Mouse (Mus musculus): Measurements from ENCODE around the gene Ankfn1.

The Ankfn1 gene

GRCm38 (mm10) chr11:89574269-89574838 lies 203.1 kb downstream of the Ankfn1 start:
- DNase-seq, result no peak

- no peak for DNase-seq
Measured at GRCm38 (mm10) chr11:89569391-89570145, 207.9 kb downstream of the Ankfn1 start.

- DNase-seq, result no peak
Measured at GRCm38 (mm10) chr11:89568246-89568645, 209.2 kb downstream of the Ankfn1 start.

- no peak for DNase-seq
Measured at GRCm38 (mm10) chr11:89551441-89551840, 226.0 kb downstream of the Ankfn1 start.

DNA sequence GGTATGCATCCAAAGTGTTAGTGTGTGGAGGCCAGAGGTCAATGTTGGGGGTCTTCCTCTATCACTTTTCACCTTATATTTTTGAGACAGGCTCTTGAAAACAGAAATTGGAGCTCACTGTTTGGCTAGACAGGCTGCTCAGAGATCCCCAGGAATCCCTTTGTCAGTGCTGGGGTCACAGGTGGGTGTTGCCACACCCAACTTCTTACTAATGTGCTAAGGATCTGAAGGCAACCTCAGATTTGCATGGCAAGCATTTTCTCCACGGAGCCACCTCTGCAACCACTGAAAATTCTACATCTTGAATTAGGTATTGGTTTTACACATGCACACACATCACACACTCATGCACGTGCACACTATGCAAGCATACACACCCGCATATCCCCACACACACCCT lies 226.5 kb downstream of the Ankfn1 start:
- DNase-seq, result no peak

- DNase-seq, result no peak
Measured at GRCm38 (mm10) chr11:89548786-89549185, 228.7 kb downstream of the Ankfn1 start.

GRCm38 (mm10) chr11:89546164-89546563 lies 231.3 kb downstream of the Ankfn1 start:
- DNase-seq, result peak; percentile 38 to 61

DNA sequence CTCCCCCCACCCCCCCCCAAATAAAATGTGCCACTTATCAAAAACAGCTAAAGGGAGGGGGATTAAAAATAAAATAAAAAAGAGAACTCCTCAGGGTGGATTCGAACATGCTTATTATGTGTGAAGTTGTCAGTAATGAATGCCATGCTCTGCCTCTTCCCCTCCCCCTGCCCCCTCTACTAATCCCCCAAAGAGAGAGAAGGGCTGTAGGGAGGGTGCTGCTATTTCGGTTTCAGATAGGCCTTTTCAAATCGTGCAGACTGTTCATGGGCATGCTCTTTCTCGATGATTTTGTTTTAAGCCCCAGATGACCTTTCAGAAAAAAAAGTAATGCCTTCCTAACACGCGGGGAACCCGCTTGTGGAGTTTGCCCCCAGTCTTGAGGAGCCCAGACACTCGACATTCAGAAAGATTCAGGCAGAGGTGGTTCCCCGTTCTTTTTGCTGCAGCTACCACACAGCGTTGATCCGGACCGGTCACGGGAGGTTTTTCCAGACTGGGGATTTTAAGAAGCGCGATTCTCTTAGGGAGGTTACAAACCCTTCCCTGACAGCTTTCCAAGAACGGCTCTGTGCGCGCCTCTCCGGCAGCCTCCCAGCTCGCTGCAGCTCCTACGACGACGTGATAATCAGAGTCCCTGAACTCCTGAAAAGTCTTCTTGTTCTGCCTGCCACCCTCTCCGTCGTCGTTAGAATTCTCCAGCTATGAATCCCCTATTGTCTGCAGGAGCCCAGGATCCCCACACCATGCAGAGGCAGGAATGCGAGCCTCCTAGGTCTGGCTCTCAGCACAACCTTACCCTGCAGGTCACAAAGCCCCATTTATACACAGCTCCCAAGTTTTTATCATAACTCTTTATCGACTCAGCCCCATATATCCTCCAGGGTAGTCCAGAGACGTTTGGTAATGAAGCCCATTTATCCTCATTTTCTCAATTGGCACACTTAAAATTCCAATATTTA lies 232.3 kb downstream of the Ankfn1 start:
- DNase-seq, result peak; percentile 9 to 11

- DNase-seq, result no peak
Measured at GRCm38 (mm10) chr11:89538376-89538775, 239.1 kb downstream of the Ankfn1 start.

DNA sequence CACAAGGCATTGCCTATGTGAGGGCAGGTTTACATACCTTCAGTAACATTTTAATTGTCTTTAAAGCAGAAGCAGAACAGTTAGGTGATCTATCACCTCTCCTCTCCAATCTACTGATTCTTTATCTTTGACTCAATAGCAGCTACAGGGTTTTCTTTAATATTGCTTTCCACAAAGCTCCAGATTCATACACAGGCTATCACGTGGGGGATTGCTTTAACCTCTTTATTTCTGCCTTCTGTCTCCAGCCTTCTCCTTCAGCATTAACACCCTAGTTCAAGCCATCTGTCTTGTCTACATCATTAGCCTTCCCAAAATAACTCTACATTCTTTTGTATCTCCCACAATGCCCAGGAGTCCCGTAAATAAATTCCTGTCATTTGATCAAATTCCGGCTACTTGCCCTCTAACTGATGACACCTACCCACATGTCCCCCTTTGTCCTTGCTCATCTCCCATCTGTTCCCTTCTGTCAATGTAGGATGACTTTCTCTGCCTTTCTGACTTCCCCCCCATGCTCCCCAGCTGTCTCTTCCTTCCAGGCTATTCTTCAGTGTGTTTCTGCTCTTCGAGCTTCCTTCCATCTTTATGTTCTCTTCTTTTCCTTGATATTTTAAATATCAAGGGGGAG lies 249.5 kb downstream of the Ankfn1 start:
- peak; percentile 15 to 19 for DNase-seq

- DNase-seq, result no peak
Measured at GRCm38 (mm10) chr11:89515501-89515901, 262.0 kb downstream of the Ankfn1 start.

DNA sequence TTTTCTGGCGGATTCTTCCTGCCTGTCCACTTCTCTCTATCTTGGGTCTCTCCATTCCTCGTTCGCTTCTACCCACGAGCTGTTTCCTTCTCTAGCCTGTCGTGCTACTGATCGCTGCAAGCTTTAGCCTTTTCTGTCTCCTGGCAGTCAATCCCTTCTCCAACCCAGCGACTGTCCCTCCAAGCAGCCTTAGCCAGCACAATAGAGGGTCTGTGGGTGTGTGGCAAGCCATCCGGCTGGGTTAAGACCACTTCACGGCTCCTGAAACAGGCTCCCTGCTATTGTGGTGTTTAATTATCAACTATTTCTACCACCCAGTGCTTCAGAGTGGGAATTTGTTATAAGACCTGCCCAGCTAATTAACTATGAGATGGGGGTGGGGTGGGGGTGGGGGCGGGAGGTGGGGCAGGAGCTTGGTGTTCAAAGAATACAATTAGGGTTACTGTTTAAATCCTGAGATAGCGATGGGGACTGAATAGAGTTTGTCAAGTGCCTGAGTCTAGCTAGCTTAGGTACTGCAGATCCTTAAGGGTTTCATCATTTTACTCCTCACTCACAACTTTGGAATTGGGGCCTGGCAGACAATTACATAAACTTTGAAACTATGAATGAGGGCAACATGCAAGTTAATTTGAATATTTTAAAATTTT lies 268.7 kb downstream of the Ankfn1 start:
- no peak for DNase-seq

DNA sequence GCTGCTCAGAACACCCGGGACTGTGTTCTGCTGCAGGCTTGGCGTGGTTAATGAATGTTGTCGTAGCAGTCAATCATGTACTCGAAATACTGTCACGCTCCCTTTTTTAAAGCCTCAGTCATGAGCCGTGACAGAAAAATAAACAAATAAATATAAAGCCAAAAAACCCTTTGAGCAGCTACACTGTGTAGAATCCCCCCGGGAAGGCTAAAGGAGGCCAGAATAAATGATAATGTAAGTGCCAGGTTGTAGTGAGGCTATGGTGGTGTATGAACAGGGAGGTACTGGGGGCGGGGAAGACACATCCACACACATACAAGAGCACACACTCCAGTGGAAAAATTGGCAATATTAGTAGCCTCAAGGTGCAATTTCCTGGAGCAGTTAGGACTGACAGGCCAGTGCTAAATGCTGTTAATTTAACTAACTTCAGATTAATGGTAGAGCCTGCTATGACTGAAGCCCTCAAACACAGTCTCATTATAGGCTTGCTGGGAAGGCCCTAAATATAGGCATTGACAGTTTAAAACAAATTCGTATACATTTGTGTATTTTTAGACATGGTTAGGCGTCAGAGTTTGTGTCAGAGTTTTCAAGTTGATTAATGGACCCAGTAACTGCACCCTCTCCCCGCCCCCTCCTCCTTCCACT lies 270.7 kb downstream of the Ankfn1 start:
- no peak for DNase-seq

DNA sequence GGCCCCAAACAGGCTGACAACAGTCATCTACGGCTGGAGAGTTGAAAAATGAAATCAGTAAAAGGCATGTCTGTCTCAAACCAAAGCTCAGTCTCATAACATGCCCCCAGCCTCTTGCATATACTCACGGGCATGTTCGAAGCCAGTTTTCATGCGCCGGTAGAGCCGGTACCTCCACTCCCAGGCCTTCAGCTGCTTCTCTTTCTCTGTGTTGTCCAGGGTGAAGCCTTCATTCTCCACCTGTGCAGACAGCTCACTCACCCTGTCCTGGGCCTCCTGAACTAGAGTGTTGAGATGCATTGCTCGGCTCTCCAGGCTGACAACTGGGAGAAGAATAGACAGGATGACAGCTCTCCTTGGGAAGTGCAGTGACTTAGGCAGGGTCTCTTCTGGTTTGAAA lies 272.4 kb downstream of the Ankfn1 start:
- DNase-seq, result no peak

DNA sequence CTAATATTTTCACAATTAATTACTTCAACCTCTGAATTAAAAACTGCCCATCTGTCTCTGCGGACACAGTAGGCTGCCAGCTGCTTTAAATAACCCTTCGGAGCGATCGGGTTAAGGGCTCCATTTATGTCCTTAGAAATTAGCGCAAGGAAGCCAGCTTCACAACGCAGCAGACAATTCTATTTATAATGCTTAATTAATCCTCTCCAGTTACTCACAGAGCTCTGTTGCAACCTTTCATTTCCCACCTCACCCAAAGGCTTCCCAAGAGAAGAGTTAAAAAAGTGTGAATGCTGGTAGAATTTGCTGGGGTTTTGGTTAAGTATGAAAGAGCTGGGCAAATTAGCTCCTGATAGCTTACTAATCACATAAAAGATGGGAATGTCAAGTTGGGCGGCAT lies 275.7 kb downstream of the Ankfn1 start:
- no peak for DNase-seq

DNA sequence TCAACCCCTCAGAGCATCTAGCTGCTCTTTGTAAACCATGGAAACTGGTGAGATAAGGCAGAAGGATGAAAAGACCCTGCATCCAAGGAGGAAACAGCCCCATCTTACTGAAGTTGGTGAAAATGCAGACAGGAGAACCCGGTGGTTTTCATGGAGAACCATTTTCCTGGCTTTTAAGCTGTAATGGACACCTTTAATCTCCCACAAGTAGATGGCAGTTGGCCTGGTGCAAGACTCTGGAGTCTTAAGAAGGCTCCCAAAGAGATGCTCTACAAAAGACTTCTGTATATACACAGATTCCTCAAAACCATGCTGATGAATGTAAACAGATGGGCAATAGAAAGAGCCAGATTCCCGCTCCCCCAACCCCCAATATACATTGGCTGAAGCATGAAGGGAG lies 276.5 kb downstream of the Ankfn1 start:
- DNase-seq, result no peak

DNA sequence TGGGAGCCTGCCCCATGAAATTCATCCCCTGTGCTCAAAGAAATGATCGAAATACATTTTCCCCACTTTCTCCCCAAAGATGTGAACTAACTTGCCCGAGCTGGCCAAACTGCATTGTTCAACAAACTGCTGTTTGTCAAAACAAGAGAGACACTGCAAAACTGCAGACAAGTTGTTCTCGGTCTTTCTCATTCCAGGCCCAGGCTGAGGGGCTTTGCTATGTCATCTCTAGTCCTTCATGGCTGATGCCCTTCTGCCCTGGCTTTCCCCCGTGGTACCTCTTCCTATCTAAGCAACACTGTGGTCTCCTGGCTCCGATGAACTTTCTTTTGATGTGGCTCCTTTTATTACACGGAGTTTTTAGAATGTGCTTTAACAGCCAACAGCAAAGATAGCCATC lies 296.4 kb downstream of the Ankfn1 start:
- no peak for DNase-seq

- DNase-seq, result no peak
Measured at GRCm38 (mm10) chr11:89476927-89477326, 300.5 kb downstream of the Ankfn1 start.

DNA sequence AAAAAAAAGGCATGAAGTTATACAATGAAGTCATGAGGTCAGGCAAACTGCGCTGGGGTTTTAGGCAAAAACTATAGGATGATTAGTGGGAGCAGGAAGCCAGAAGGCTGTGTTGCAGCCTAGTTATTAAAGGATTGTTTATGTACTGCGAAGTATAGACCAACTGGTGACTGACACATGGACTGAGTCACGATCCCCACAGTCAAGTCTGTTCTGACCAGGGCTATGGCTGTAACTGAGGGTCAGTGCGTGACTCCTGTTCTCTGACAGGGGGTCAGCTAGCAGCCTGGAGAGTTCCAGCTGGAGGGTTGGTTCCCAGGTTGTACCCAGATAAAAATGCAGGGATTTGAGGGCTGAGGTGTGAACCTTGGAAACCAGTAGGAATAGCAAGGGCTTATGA lies 301.4 kb downstream of the Ankfn1 start:
- DNase-seq, result no peak

- no peak for DNase-seq
Measured at GRCm38 (mm10) chr11:89472871-89473270, 304.6 kb downstream of the Ankfn1 start.

DNA sequence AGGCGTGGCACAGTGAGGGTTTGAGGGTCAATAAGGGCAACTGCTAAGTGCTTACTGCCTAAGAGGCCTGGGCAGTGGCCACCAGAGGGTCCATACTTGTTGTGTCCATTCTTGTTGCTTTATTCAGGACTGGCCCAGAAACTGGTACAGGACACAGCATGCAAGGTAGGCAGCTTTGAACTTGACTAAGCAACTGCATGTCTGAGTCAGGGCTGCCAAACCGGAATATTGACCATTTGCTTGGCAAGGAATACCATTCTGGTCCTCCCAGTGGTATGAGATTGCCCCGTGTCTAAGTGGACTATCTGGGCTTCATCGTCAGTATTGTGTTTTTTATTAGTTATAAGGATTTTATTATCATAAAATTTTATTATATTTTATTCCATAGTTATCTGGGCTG lies 312.1 kb downstream of the Ankfn1 start:
- no peak for DNase-seq

DNA sequence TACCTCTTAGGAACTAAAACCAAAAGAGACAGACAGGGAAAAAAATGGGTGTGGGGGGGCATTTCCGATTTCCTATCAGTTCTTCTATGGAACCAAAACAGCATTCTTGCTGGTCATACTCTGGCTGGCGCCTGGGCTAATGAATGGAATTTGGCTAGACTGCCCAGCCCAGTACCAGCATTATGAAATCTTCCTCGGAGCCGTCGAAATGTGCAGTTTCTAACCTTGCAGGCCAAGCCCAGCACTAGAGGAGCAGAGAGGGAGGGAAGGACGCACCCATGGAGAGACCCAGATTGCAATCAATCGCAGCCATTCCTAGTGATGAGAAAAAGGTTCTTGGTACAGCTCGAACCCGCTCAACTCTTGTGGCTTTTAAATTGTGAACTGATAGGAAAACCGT lies 315.2 kb downstream of the Ankfn1 start:
- no peak for DNase-seq
